Mouse (Mus musculus): ENCODE measurements around the gene Abhd5.

DNA sequence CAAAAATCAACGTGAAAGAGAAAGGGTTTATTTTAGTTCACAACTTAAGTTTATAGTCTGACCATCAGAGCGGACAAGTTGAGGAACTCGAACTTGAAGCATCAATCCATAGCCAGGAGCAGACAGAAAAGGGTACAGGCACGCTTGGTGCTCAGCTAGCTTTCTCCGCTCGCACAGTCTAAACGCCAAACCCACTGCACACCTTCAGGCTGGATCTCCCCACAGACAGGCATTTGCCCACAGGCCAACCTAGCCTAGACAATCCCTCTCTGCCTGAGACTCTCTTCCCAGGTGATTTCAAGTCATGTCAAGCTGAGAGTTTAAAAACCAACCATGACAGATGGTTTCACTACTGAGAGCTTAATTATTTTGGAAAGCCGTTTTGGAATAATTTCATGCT lies 6.8 kb upstream of the Abhd5 start:
- TF ChIP-seq CTCF (IDR thresholded peaks at IDR 0.05; ENCODE audit: low read depth, low read length) (no peak), GATA1 (IDR thresholded peaks at IDR 0.05; ENCODE audit: borderline replicate concordance, low read length) (no peak)
